Comparison of ENCODE assay signal across 34 mouse cellular contexts in genomic region chr11:101378196-101378595, GRCm38 (mm10). TPM values are rescaled to one million over a fixed set of nuclear protein-coding genes. Genes with fewer than 3 reads are reported as not detected.
"Had no signal": no experiment of that assay in that cellular context is flagged by ENCODE, and none has a peak within 500 bp of the region (broad histone marks: within the 10 kb centered on the region; RNA-seq: fewer than 3 reads in every experiment).

No protein-coding gene starts in this region.

RNA-seq across cellular contexts. Expression of gene G6pc, which starts 10.8 kb away (rescaled TPM):
- total RNA-seq: left cerebral cortex, postnatal 10 days; left cerebral cortex, postnatal 14 days; left cerebral cortex, postnatal 36 days; left cerebral cortex, postnatal 4 days; megakaryocyte progenitor cell, adult 5-6 weeks; megakaryocyte, adult 5-6 weeks; megakaryocyte-erythroid progenitor cell, adult 5-6 weeks; midbrain, postnatal 0 days; monocyte, adult 5-6 weeks had no signal
- polyA plus RNA-seq: limb, embryonic 10.5 days; limb, embryonic 11.5 days; limb, embryonic 12.5 days; limb, embryonic 13.5 days; limb, embryonic 14.5 days; limb, embryonic 15.5 days; liver, embryonic 11.5 days; liver, embryonic 12.5 days; liver, embryonic 13.5 days; liver, embryonic 15.5 days; lung, embryonic 14.5 days; lung, embryonic 15.5 days; lung, embryonic 16.5 days; macrophage; midbrain, embryonic 10.5 days; midbrain, embryonic 11.5 days; midbrain, embryonic 12.5 days; midbrain, embryonic 13.5 days; midbrain, embryonic 14.5 days; midbrain, embryonic 15.5 days; midbrain, embryonic 16.5 days; midbrain, postnatal 0 days; myocyte; neural tube, embryonic 11.5 days; neural tube, embryonic 12.5 days; neural tube, embryonic 13.5 days had no signal

RNA-seq across cellular contexts. Expression of gene Gm27029, which starts 46.4 kb away (rescaled TPM):
- polyA plus RNA-seq: macrophage had no signal

RNA-seq across cellular contexts. Expression of gene Ptges3l, which starts 46.9 kb away (rescaled TPM):
- total RNA-seq: megakaryocyte-erythroid progenitor cell, adult 5-6 weeks; monocyte, adult 5-6 weeks had no signal
